Mouse (Mus musculus) bone marrow macrophage, adult 2 months (primary cell): Measurements from ENCODE around the gene Zfp629.

ENCODE experiments used
- CTCF ChIP-seq: IDR thresholded peaks from 2 replicates; pipeline ENCODE4 v1.5.1; 2012; ENCODE audit warnings: low read depth, mild to moderate bottlenecking, low read length, moderate library complexity
- POLR2A ChIP-seq: IDR thresholded peaks from 2 replicates; pipeline ENCODE4 v1.6.1; 2012; ENCODE audit warnings: mild to moderate bottlenecking, low read depth, low read length, borderline replicate concordance

DNA sequence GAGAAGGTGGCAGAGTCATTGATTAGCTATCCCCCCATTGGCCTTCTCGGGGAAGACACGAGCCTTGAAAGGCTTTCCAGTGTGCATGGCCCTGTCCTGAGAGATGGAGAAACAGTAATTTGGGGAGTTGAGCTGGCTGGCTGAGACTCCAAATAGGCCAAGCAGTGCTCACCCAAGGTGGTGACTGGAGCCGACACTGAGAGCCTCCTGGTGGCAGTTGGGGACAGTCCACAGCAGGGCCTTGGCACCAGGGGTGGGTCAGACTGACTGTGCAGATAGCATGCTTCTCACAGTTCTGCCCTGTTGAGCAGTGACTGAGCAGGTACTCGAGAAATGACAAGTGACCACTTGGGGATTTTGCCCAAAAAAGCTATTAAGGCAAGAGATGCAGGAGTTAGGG, 13.9 kb downstream of the Zfp629 start:
- TF ChIP-seq CTCF (no peak), POLR2A (no peak)
